Mouse (Mus musculus) megakaryocyte, embryonic 14.5 days (primary cell): ENCODE results near the gene B230217C12Rik. TPM values are rescaled to one million over a fixed set of nuclear protein-coding genes. Genes with fewer than 3 reads are reported as not detected.
"Not testable (repeated sequence)": the region's sequence is repeated elsewhere in the genome, so short reads cannot be mapped to it uniquely, and the experiment has no call there.

ENCODE experiments used
- H3K27me3 ChIP-seq: replicated peaks from 2 replicates; pipeline ENCODE3; 2012; ENCODE audit warnings: inconsistent platforms
- H3K36me3 ChIP-seq: replicated peaks from 2 replicates; pipeline ENCODE3; 2012; ENCODE audit warnings: low read length, inconsistent platforms, mixed read lengths
- H3K4me1 ChIP-seq: 2 replicates; pipeline ENCODE4 v1.6.1; 2012; ENCODE audit warnings: inconsistent platforms
- H3K4me3 ChIP-seq: replicated peaks from 2 replicates; pipeline ENCODE3; 2012; ENCODE audit warnings: moderate library complexity, mild to moderate bottlenecking, inconsistent platforms
- H3K9me3 ChIP-seq: 2 replicates; pipeline ENCODE4 v1.6.1; 2012; ENCODE audit warnings: inconsistent platforms
- FLI1 ChIP-seq: IDR thresholded peaks from 2 replicates; pipeline ENCODE4 v1.6.1; 2012; ENCODE audit warnings: low read length, inconsistent platforms, mixed read lengths
- GATA1 ChIP-seq: IDR thresholded peaks from 3 replicates; pipeline ENCODE4 v1.6.1; 2012; ENCODE audit warnings: mixed read lengths, low read length, inconsistent platforms, borderline replicate concordance
- polyA plus RNA-seq: library from polyadenylated mRNA; stranded (reverse); fragments of >175 nt; gene quantifications from 2 replicates; pipeline ENCODE4 v1.2.3, GENCODE M21; 2012; ENCODE audit warnings: low replicate concordance; ENCODE audit not compliant: insufficient read depth

The B230217C12Rik gene
- polyA plus RNA-seq, 1 experiment = 1.7 TPM

DNA sequence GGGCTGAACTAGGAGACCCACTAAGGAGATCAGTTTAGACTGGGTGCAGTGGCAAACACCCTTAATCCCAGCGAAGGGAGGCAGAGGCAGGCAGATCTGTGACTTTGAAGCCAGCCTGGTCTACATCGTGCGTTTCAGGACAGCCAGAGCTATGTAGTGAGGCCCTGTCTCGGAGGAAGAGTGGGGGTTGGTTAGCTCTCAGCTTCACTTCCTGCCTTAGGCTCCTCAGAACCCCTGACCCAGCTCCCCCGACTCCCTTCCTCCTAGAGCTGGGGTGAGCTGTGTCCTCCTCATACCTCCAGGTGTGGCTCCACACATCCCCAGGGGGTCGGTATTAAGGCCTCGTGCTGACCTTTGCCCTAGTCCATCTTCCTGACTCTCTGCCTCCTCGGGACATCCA lies 4.0 kb upstream of the B230217C12Rik start:
- H3K4me1 ChIP-seq = peaks cover 84% of the 10 kb centered on the region
- H3K9me3 ChIP-seq = no peaks in the 10 kb centered on the region
- no peak overlapping the region for H3K4me3 ChIP-seq
- peaks cover 79% of the 10 kb centered on the region for H3K36me3 ChIP-seq
- TF ChIP-seq GATA1 (no peak), FLI1 (no peak)
- H3K27me3 ChIP-seq = no peaks in the 10 kb centered on the region

DNA sequence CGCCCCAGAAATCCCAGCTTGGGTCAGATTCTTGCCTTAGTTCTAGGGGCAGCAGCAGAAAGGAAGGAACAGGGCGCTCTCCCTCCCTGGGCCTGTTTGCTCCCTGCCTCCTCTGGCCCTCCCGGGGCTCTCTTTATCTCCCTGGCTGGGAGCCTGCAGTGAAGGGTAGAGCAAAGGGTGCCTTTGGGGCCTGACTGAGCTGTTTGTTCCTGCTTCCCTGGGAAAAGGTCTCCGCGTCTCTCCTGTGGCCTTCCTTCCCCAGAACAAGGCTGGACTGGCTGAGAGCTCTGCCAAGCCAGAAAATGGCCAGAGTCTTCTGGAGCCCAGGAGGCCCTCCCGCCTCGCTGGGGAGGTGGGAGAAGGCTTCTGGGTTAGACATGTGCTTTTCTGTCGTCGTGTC lies 3.5 kb upstream of the B230217C12Rik start:
- peaks cover 84% of the 10 kb centered on the region for H3K4me1 ChIP-seq
- not testable (repeated sequence) for H3K9me3 ChIP-seq, H3K27me3 ChIP-seq, H3K4me3 ChIP-seq
- H3K36me3 ChIP-seq = peaks cover 74% of the 10 kb centered on the region

DNA sequence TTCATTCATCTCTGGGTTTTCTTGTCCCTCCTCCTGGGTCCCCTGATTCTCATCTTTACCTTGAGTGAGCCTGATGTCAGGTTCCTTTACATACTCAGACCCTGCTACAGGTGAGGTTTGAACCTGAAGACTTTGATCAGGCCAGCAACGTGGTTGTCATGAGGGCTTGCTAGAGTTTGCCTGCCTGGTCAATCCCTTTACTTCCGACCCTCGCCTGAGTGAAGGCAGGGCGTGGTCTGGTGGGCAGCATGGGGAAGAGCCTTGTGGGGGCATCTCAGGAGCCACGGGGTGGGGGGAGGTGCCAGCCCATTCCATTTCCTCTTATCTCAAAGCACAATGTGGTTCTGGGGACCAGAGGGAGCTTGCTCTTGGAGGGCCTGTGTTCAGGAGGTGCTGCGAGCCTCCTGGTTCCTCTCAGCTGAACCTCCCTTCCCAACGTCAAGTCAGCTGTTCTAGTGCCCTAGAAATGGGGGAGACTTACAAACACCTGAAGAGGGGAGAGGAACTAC lies 2.9 kb upstream of the B230217C12Rik start:
- H3K36me3 ChIP-seq = peaks cover 67% of the 10 kb centered on the region
- no peaks in the 10 kb centered on the region for H3K9me3 ChIP-seq
- H3K27me3 ChIP-seq = no peaks in the 10 kb centered on the region
- TF ChIP-seq GATA1 = no peak
- no peak for TF ChIP-seq FLI1
- H3K4me3 ChIP-seq = no peak overlapping the region
- H3K4me1 ChIP-seq = peaks cover 83% of the 10 kb centered on the region

DNA sequence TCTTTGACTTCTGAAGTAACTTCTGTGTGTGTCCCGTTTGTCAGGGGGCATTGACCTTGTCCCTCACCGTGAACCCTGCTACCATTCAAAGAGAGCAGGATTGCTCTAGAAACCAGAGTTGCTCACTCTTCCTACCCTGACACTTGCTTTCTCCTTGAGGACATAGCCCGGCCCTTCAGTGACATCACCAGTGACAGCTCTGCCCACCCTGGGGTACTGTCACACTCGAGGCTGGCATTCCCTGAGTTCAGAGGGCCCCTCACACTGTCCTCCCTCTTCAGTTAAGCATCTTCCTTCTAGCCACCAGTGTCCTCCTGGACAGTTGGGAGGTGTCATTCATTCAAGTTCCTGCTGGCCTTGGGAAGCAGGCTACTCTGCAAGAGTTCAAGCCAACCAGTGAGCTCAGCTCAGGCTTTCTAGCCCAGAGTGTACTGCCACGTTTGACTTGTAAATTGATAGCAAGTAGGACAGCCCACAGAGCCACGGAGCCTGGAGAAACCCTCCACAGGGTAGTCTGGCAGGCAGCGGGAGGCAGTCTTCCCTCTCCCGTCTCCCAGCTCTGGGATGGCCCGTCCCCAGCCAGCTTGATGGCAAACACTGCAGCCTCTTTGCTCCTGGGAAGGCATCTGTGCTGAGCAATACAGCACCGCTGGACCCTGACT lies 1.7 kb upstream of the B230217C12Rik start:
- Histone ChIP-seq H3K36me3 (peaks cover 55% of the 10 kb centered on the region), H3K9me3 (no peaks in the 10 kb centered on the region), H3K27me3 (no peaks in the 10 kb centered on the region), H3K4me1 (peaks cover 74% of the 10 kb centered on the region), H3K4me3 (no peak overlapping the region)
- TF ChIP-seq FLI1 = no peak
- no peak for TF ChIP-seq GATA1

DNA sequence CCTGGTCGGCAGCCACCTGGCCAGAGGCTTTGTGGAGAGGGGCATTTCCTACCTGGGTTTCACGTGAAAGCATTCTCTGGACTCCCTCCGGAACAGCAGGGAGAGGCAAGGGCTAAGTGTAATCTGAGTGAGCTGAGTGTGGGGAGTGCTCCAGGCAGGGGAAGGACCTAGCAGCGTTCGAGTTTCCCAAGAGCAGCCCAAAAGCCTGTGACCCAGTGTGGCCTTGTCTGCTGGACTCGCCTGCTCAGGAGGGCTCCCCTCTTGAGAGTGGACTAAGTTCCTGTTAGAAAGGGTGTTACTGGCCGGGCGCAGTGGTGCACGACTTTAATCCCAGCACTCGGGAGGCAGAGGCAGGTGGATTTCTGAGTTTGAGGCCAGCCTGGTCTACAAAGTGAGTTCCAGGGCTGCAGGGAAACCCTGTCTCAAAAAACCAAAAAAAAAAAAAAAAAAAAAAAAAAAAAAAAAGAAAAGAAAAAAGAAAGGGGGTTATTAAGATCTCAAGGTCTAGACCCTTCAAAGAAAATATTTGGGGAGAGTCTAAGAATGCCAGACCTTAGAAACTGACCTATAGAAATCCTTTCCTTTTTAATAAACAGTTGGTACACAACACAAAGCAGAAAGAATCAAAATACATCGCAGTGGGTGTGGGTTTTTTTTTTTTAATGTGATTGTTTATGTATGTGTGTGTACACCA lies 992 bp upstream of the B230217C12Rik start:
- H3K27me3 ChIP-seq = no peaks in the 10 kb centered on the region
- H3K4me3 ChIP-seq = no peak overlapping the region
- peaks cover 48% of the 10 kb centered on the region for H3K36me3 ChIP-seq
- H3K4me1 ChIP-seq = peaks cover 68% of the 10 kb centered on the region
- H3K9me3 ChIP-seq = no peaks in the 10 kb centered on the region
- no peak for TF ChIP-seq FLI1
- TF ChIP-seq GATA1 = no peak

DNA sequence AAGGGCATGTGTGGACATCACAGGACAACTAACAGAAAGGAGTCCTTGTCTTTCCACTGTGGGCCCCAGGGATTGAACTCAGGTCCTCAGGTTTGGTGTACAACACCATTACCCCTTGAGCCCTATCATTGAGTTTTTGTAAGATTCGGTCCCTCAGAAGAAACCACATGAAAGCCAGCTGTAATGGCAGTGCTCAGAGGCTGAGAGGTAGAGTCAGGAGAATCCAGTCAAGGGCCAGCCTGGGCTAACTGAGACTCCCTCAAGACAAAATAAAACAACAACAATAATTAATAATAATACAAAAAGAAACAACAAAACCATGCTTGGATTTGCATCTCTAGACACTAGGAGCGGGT lies 467 bp upstream of the B230217C12Rik start:
- Histone ChIP-seq H3K27me3 (no peaks in the 10 kb centered on the region), H3K4me1 (peaks cover 63% of the 10 kb centered on the region), H3K9me3 (no peaks in the 10 kb centered on the region), H3K36me3 (peaks cover 43% of the 10 kb centered on the region), H3K4me3 (no peak overlapping the region)
- TF ChIP-seq FLI1 (no peak), GATA1 (no peak)

DNA sequence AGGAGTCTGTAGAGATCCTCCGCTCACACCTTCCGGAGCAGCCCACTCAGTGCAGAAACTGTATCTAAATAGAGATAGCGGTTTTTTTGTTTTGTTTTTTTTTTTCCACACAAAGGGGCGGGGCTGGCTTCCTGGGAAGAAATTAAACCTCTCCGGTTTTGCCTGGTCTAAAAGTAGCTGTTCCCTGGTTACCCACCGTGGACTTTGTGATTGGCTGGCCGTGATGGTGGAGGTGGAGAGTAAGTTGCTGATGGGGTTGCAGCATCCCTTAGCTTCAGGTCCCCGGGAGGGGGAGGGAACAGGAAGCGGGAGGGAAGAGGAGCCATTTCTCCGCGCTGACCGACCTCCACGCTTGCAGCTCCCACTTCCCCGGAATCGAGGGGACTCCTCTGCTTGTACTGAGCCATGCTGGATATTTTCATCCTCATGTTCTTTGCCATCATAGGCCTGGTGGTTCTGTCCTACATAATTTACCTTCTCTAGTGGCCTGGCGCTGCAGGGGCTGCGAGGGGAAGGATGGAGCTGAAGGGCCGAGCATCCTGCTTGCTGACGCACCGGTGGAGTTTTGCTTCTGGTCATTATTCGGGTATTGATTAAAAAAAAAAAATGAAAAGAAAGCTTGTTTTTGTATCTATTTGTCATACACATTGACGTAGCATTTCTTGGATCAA lies 546 bp downstream of the B230217C12Rik start:
- Histone ChIP-seq H3K4me3 (peak overlapping the region; percentile 91), H3K36me3 (peaks cover 33% of the 10 kb centered on the region), H3K4me1 (peaks cover 55% of the 10 kb centered on the region), H3K27me3 (no peaks in the 10 kb centered on the region), H3K9me3 (no peaks in the 10 kb centered on the region)
- TF ChIP-seq GATA1 = no peak
- TF ChIP-seq FLI1 = no peak

DNA sequence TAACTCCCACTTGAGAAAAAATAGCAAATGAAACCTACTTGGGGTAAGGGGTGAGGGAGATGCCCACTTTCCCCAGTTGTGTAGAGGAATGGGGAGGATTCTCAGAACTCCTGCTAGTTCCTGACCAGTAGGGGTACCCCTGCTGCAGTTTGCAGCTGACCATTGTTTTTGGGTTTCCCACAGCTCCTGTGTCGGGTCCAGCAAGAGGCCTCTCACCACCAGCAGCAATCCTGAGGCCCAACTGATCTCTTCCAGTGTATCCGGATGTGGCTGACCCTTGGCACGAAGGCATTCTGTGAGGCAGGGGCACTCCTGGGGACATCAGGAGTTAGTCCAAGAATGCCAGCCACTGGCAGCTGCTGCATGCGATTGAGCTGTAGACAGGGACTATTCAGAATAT lies 1.4 kb downstream of the B230217C12Rik start:
- peak overlapping the region; percentile 3 for H3K4me3 ChIP-seq
- TF ChIP-seq GATA1 (no peak), FLI1 (no peak)
- H3K4me1 ChIP-seq = peaks cover 46% of the 10 kb centered on the region
- no peaks in the 10 kb centered on the region for H3K27me3 ChIP-seq
- H3K36me3 ChIP-seq = peaks cover 24% of the 10 kb centered on the region
- H3K9me3 ChIP-seq = no peaks in the 10 kb centered on the region

DNA sequence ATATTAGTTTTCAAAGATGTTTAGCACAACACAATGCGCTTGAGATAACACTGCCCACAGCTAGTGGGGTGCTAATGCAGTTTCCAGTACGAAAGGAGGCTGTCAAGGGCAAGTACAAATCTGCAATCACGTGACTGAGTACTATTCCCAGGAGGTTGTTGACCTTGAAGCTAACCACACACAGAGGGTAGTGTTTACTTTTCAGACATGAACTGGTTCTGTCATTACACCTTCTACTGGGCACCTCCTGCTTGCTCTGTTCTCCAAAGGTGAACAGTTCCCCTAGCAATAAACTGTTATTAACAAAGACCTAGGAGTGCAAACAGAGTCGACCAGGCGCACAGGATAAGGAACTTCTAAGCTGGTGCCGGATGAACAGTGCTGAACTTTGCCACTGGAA lies 9.8 kb downstream of the B230217C12Rik start:
- TF ChIP-seq FLI1 = no peak
- TF ChIP-seq GATA1 = no peak
- Histone ChIP-seq H3K36me3 (no peaks in the 10 kb centered on the region), H3K4me1 (peaks cover 18% of the 10 kb centered on the region), H3K4me3 (no peak overlapping the region), H3K27me3 (no peaks in the 10 kb centered on the region), H3K9me3 (no peaks in the 10 kb centered on the region)

DNA sequence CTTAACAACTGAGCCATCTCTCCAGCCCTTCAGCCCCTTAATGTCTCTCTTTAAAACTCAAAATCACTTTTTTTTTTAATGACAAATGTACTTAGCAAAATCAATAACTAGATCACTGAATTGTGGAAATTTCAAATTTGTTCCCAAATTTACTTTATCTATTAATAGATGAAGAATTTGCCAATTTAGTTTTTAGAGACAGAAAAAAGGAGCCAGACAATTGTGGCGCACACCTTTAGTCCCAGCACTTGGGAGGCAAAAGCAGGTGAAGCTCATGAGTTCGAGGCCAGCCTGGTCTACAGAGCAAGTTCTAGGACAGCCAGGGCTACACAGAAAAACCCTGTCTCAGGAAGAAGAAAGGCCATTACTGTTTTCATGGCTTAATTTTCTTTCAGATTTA lies 11.0 kb downstream of the B230217C12Rik start:
- Histone ChIP-seq H3K4me3 (no peak overlapping the region), H3K9me3 (no peaks in the 10 kb centered on the region), H3K27me3 (no peaks in the 10 kb centered on the region), H3K36me3 (no peaks in the 10 kb centered on the region), H3K4me1 (peaks cover 21% of the 10 kb centered on the region)
- TF ChIP-seq FLI1 (no peak), GATA1 (no peak)
